Mouse (Mus musculus) hindbrain, postnatal 0 days (tissue): ENCODE measurements around the gene Golgb1. TPM values are rescaled to one million over a fixed set of nuclear protein-coding genes. Genes with fewer than 3 reads are reported as not detected.

Experiments used
- ATAC-seq: fragments of 200-750 bp; cut with Nextera tagmentation; 2 replicates; pipeline ENCODE4 v1.8.0; 2017; ENCODE audit warnings: mild to moderate bottlenecking, moderate TSS enrichment, moderate library complexity
- DNase-seq: peaks from one replicate; pipeline ENCODE4 v3.0.0-alpha.2; 2015; ENCODE audit warnings: low spot score
- H3K27ac ChIP-seq: fragments of 300-500 bp; sonication (generic); 2 replicates; pipeline ENCODE4 v1.5.1; 2014; ENCODE audit warnings: mild to moderate bottlenecking
- H3K27me3 ChIP-seq: fragments of 300-500 bp; sonication (generic); 2 replicates; pipeline ENCODE4 v1.6.1; 2014; ENCODE audit warnings: low read length, mixed read lengths; ENCODE audit not compliant: insufficient read depth
- H3K36me3 ChIP-seq: fragments of 300-500 bp; sonication (generic); 2 replicates; pipeline ENCODE4 v1.6.1; 2014; ENCODE audit warnings: low read length, mixed read lengths; ENCODE audit not compliant: insufficient read depth
- H3K4me1 ChIP-seq: fragments of 300-500 bp; sonication (generic); 2 replicates; pipeline ENCODE4 v1.6.1; 2014; ENCODE audit warnings: antibody characterized with exemption, low read length, mixed read lengths; ENCODE audit not compliant: insufficient read depth
- H3K4me2 ChIP-seq: fragments of 300-500 bp; sonication (generic); 2 replicates; pipeline ENCODE4 v1.6.1; 2014; ENCODE audit warnings: low read depth, mild to moderate bottlenecking, low read length, moderate library complexity, mixed read lengths
- H3K4me3 ChIP-seq: fragments of 300-500 bp; sonication (generic); 2 replicates; pipeline ENCODE4 v1.5.1; 2014; ENCODE audit warnings: low read length
- H3K9ac ChIP-seq: fragments of 300-500 bp; sonication (generic); replicated peaks from 2 replicates; pipeline ENCODE4 v1.6.1; 2014; ENCODE audit warnings: mild to moderate bottlenecking, low read length, moderate library complexity, mixed read lengths
- H3K9me3 ChIP-seq: fragments of 300-500 bp; sonication (generic); 2 replicates; pipeline ENCODE4 v1.6.1; 2016; ENCODE audit warnings: low read length, mixed read lengths
- CTCF ChIP-seq: IDR thresholded peaks from 2 replicates; pipeline ENCODE4 v1.5.1; 2016; ENCODE audit warnings: antibody characterized with exemption, control low read depth, low read depth
- WGBS: fragments of 180-500 bp; shearing (Covaris S2); extraction: QIAGEN DNeasy Blood & Tissue Kit; methylation state at CpG from one replicate; pipeline ENCODE4 v1.1.7; 2014; 5-methylcytosine and 5-hydroxymethylcytosine counted together
- polyA plus RNA-seq: library from polyadenylated mRNA; unstranded; fragments of >200 nt; fragmentation: Nextera tagmentation; extraction: Ambion mirVana; gene quantifications from 2 replicates; pipeline ENCODE4 v1.2.1, GENCODE M21; 2015
- total RNA-seq: library from RNA; depleted of rRNA; stranded (reverse); fragments of >200 nt; gene quantifications from 2 replicates; pipeline ENCODE4 v1.2.3, GENCODE M21; 2014

Gene Golgb1
- total and polyA plus RNA-seq, 2 experiments from 2014 or later: 53.2 to 90.5 TPM

- Histone ChIP-seq H3K4me1 (no peaks in the 10 kb centered on the region), H3K9me3 (no peaks in the 10 kb centered on the region), H3K4me3 (no peak overlapping the region), H3K9ac (no peak overlapping the region), H3K27me3 (no peaks in the 10 kb centered on the region), H3K27ac (no peak overlapping the region), H3K4me2 (no peak overlapping the region), H3K36me3 (peaks cover 49% of the 10 kb centered on the region)
- WGBS: 89% methylated on average over 5 of the region's 5 CpGs
- TF ChIP-seq CTCF: no peak
- DNase-seq: no peak
- ATAC-seq: no peak
Observed at GRCm38 (mm10) chr16:36887546-36887945, 12.6 kb downstream of the Golgb1 start.

GRCm38 (mm10) chr16:36890559-36890958 is 15.6 kb downstream of the Golgb1 start:
- ATAC-seq (no peak), DNase-seq (no peak)
- Histone ChIP-seq H3K4me3 (no peak overlapping the region), H3K9ac (no peak overlapping the region), H3K36me3 (peaks cover 74% of the 10 kb centered on the region), H3K27me3 (no peaks in the 10 kb centered on the region), H3K4me2 (no peak overlapping the region), H3K27ac (no peak overlapping the region), H3K4me1 (no peaks in the 10 kb centered on the region), H3K9me3 (no peaks in the 10 kb centered on the region)
- no peak for TF ChIP-seq CTCF
- WGBS: 99% methylated on average over 3 of the region's 3 CpGs

- Histone ChIP-seq H3K9ac (no peak overlapping the region), H3K4me1 (no peaks in the 10 kb centered on the region), H3K9me3 (no peaks in the 10 kb centered on the region), H3K27me3 (no peaks in the 10 kb centered on the region), H3K4me3 (no peak overlapping the region), H3K27ac (no peak overlapping the region), H3K36me3 (peaks cover 74% of the 10 kb centered on the region), H3K4me2 (no peak overlapping the region)
- ATAC-seq: no peak
- no peak for TF ChIP-seq CTCF
- DNase-seq: no peak
- WGBS: 96% methylated on average over 4 of the region's 4 CpGs
Observed at GRCm38 (mm10) chr16:36891415-36891814, 16.5 kb downstream of the Golgb1 start.

GRCm38 (mm10) chr16:36893317-36893716 is 18.4 kb downstream of the Golgb1 start:
- H3K4me1 ChIP-seq: no peaks in the 10 kb centered on the region
- no peak for TF ChIP-seq CTCF
- no peak overlapping the region for H3K9ac ChIP-seq
- H3K36me3 ChIP-seq: peaks cover 78% of the 10 kb centered on the region
- H3K27ac ChIP-seq: no peak overlapping the region
- no peak overlapping the region for H3K4me2 ChIP-seq
- WGBS: 91% methylated on average over 10 of the region's 10 CpGs
- ATAC-seq (no peak), DNase-seq (no peak)
- no peaks in the 10 kb centered on the region for H3K9me3 ChIP-seq
- H3K4me3 ChIP-seq: no peak overlapping the region
- no peaks in the 10 kb centered on the region for H3K27me3 ChIP-seq

- WGBS: 97% methylated on average over 6 of the region's 6 CpGs
- ATAC-seq (no peak), DNase-seq (no peak)
- H3K4me1 ChIP-seq: no peaks in the 10 kb centered on the region
- no peaks in the 10 kb centered on the region for H3K27me3 ChIP-seq
- no peak overlapping the region for H3K4me2 ChIP-seq
- peaks cover 82% of the 10 kb centered on the region for H3K36me3 ChIP-seq
- no peak for TF ChIP-seq CTCF
- no peaks in the 10 kb centered on the region for H3K9me3 ChIP-seq
- H3K9ac ChIP-seq: no peak overlapping the region
- no peak overlapping the region for H3K27ac ChIP-seq
- no peak overlapping the region for H3K4me3 ChIP-seq
Observed at GRCm38 (mm10) chr16:36896712-36897111, 21.8 kb downstream of the Golgb1 start.

- 93% methylated on average over 5 of the region's 5 CpGs for WGBS
- no peaks in the 10 kb centered on the region for H3K9me3 ChIP-seq
- no peaks in the 10 kb centered on the region for H3K27me3 ChIP-seq
- H3K4me3 ChIP-seq: no peak overlapping the region
- no peak overlapping the region for H3K4me2 ChIP-seq
- H3K36me3 ChIP-seq: peaks cover 55% of the 10 kb centered on the region
- no peak for DNase-seq
- H3K27ac ChIP-seq: no peak overlapping the region
- H3K9ac ChIP-seq: no peak overlapping the region
- no peaks in the 10 kb centered on the region for H3K4me1 ChIP-seq
- ATAC-seq: no peak
- no peak for TF ChIP-seq CTCF
Observed at GRCm38 (mm10) chr16:36903156-36903555, 28.2 kb downstream of the Golgb1 start.

- H3K36me3 ChIP-seq: peaks cover 50% of the 10 kb centered on the region
Observed at GRCm38 (mm10) chr16:36911909-36912308, 37.0 kb downstream of the Golgb1 start.

More at GRCm38 (mm10) chr16:36911909-36912308, 37.0 kb downstream of the Golgb1 start:
- WGBS: 89% methylated on average over 10 of the region's 10 CpGs
- DNase-seq (no peak), ATAC-seq (no peak)
- no peak overlapping the region for H3K9ac ChIP-seq
- H3K4me1 ChIP-seq: no peaks in the 10 kb centered on the region
- H3K27me3 ChIP-seq: no peaks in the 10 kb centered on the region
- no peak for TF ChIP-seq CTCF
- H3K9me3 ChIP-seq: no peaks in the 10 kb centered on the region
- no peak overlapping the region for H3K27ac ChIP-seq
- H3K4me2 ChIP-seq: no peak overlapping the region
- no peak overlapping the region for H3K4me3 ChIP-seq
